Mouse (Mus musculus) liver, embryonic 15.5 days (tissue): ENCODE measurements around the gene Bckdha. TPM values are rescaled to one million over a fixed set of nuclear protein-coding genes. Genes with fewer than 3 reads are reported as not detected.

Source experiments
- ATAC-seq: fragments of 200-750 bp; cut with Nextera tagmentation; 2 replicates; pipeline ENCODE4 v1.8.0; 2017; ENCODE audit warnings: moderate number of reproducible peaks, mild to moderate bottlenecking, moderate library complexity; ENCODE audit not compliant: insufficient read depth
- H3K27ac ChIP-seq: fragments of 300-500 bp; sonication (generic); replicated peaks from 2 replicates; pipeline ENCODE4 v1.5.1; 2015; ENCODE audit warnings: mild to moderate bottlenecking, inconsistent platforms
- H3K27me3 ChIP-seq: fragments of 300-500 bp; sonication (generic); 2 replicates; pipeline ENCODE4 v1.6.1; 2015; ENCODE audit warnings: mild to moderate bottlenecking, inconsistent platforms
- H3K36me3 ChIP-seq: fragments of 300-500 bp; sonication (generic); replicated peaks from 2 replicates; pipeline ENCODE4 v1.6.1; 2015; ENCODE audit warnings: moderate library complexity, mild to moderate bottlenecking, inconsistent platforms
- H3K4me1 ChIP-seq: fragments of 300-500 bp; sonication (generic); replicated peaks from 2 replicates; pipeline ENCODE4 v1.6.1; 2015; ENCODE audit warnings: inconsistent platforms
- H3K4me2 ChIP-seq: fragments of 300-500 bp; sonication (generic); 2 replicates; pipeline ENCODE4 v1.6.1; 2015; ENCODE audit warnings: moderate library complexity, mild to moderate bottlenecking, inconsistent platforms
- H3K4me3 ChIP-seq: fragments of 300-500 bp; sonication (generic); replicated peaks from 2 replicates; pipeline ENCODE4 v1.5.1; 2015; ENCODE audit warnings: mild to moderate bottlenecking, inconsistent platforms
- H3K9ac ChIP-seq: fragments of 300-500 bp; sonication (generic); 2 replicates; pipeline ENCODE4 v1.6.1; 2015; ENCODE audit warnings: moderate library complexity, mild to moderate bottlenecking, inconsistent platforms
- H3K9me3 ChIP-seq: fragments of 300-500 bp; sonication (generic); replicated peaks from 2 replicates; pipeline ENCODE4 v1.6.1; 2016; ENCODE audit warnings: inconsistent platforms
- WGBS: fragments of 180-500 bp; shearing (Covaris S2); methylation state at CpG from one replicate; pipeline ENCODE4 v1.1.7; 2015; ENCODE audit warnings: mixed read lengths; ENCODE audit not compliant: insufficient replicate concordance; 5-methylcytosine and 5-hydroxymethylcytosine counted together
- polyA plus RNA-seq: library from polyadenylated mRNA; unstranded; fragments of >200 nt; fragmentation: Nextera tagmentation; extraction: Ambion mirVana; gene quantifications from 2 replicates; pipeline ENCODE4 v1.2.1, GENCODE M21; 2015

The Bckdha gene
- polyA plus RNA-seq, 1 experiment from 2014 or later, result 30.2 TPM

DNA sequence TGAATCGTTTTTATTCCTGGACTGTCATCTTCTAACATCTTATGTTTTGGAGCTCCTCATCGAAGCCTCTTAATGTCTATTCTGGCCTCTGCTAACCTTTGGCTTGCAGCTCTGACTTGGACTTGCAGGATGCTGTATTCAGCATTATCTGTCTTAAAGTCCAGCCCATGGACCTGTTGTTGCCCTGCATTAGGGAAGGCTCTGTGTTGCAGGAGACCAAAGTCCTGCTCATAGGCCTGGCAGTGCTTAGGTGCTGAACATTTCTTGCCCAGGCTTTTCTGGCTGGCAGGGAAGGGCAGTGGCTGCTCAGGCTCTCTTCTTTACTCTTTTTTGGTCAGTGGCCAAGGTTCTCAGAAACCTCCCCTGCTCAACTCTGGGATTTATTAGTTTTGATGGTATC lies 51.6 kb downstream of the Bckdha start:
- H3K4me3 ChIP-seq, result no peak overlapping the region
- ATAC-seq, result no peak
- no peaks in the 10 kb centered on the region for H3K4me1 ChIP-seq
- H3K27ac ChIP-seq, result no peak overlapping the region
- H3K4me2 ChIP-seq, result no peak overlapping the region
- no peaks in the 10 kb centered on the region for H3K36me3 ChIP-seq
- WGBS, result 49% methylated on average over 2 of the region's 2 CpGs
- no peaks in the 10 kb centered on the region for H3K9me3 ChIP-seq
- no peaks in the 10 kb centered on the region for H3K27me3 ChIP-seq
- H3K9ac ChIP-seq, result no peak overlapping the region

DNA sequence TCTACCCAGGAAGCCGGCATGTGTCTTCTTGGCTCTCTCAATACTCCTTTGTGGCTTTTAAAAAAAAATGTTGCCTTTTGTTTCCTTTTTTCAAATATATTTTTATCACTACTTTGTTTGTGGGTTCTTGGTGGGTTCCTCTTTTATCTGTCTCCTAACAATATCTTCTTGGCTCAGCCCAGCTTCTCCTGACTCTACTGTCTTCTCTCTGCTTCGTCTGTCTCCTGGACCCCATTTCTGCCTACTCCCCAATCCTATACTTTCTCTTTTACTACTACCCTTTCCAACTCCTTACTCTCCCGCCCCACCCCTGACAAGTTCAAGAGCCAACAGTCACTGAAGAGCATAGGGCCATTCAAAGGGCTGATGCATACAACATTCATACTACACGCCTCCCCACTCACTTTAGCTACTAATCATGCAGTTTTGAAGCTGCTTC lies 52.1 kb downstream of the Bckdha start:
- Histone ChIP-seq H3K9ac (no peak overlapping the region), H3K4me2 (no peak overlapping the region), H3K4me3 (no peak overlapping the region), H3K27ac (no peak overlapping the region), H3K4me1 (no peaks in the 10 kb centered on the region), H3K27me3 (no peaks in the 10 kb centered on the region), H3K9me3 (no peaks in the 10 kb centered on the region), H3K36me3 (no peaks in the 10 kb centered on the region)
- 24% methylated on average over 4 of the region's 4 CpGs for WGBS
- ATAC-seq, result no peak

DNA sequence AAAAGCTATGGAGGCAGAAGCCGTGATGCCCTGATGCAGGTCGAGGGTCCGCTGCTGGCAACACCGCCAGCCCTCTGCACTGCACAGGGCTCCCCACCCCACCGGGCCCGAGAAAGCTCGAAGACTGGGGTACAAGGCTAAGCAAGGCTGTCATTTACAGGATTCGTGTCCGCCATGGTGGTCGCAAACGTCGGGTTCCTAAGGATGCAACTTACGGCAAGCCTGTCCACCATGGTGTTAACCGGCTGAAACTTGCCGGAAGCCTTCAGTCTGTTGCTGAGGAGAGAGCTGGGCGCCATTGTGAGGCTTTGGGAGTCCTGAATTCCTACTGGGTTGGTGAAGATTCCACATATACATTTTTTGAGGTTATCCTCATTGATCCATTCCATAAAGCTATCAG lies 57.4 kb downstream of the Bckdha start:
- Histone ChIP-seq H3K27ac (no peak overlapping the region), H3K4me2 (no peak overlapping the region), H3K36me3 (no peaks in the 10 kb centered on the region), H3K4me1 (no peaks in the 10 kb centered on the region), H3K9ac (no peak overlapping the region), H3K9me3 (no peaks in the 10 kb centered on the region), H3K27me3 (no peaks in the 10 kb centered on the region), H3K4me3 (no peak overlapping the region)
- no peak for ATAC-seq
- 77% methylated on average over 16 of the region's 16 CpGs for WGBS

DNA sequence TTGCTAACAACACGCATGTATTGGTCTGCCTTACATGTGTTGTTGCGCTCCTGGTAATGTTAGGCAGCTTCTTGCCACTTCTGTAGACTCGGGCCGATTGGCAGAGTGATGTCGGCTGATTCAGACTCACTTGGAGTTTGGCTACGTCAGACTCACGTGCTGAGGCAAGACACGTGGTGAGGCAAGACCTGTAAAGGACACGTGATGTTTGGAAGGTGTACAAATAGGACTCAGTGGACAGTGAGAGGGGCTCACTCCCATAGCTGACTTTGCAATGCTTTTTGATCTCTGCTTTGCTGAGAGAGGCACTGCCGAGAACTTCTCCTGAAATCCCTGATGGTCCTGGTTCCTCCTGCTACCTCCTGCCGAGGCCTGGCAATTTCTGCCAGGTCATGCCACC lies 58.1 kb downstream of the Bckdha start:
- WGBS, result 72% methylated on average over 11 of the region's 11 CpGs
- no peak overlapping the region for H3K27ac ChIP-seq
- no peaks in the 10 kb centered on the region for H3K27me3 ChIP-seq

DNA sequence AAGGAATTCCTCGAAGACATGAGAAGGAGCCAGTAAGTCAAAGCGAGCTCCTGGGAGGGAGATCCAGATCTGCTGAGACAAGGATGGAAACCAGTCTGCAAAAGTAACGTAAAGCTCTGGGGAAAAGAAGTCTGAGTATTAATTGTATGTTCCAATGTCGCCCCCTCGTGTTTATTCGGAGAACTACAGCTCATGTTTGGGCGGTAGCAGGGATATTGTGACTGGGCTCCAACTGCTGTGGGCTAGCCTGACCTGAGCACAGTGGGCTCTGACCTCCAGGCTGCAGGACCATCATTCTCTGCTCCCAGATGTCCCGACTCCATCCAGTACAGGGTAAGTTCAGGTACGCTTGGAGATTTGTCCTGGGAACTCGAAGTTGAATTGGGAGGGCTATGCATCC lies 59.1 kb downstream of the Bckdha start:
- H3K4me2 ChIP-seq, result no peak overlapping the region
- no peaks in the 10 kb centered on the region for H3K36me3 ChIP-seq
- no peaks in the 10 kb centered on the region for H3K4me1 ChIP-seq
- no peaks in the 10 kb centered on the region for H3K27me3 ChIP-seq
- H3K9ac ChIP-seq, result no peak overlapping the region
- H3K4me3 ChIP-seq, result no peak overlapping the region
- no peak overlapping the region for H3K27ac ChIP-seq
- H3K9me3 ChIP-seq, result no peaks in the 10 kb centered on the region
- 11% methylated on average over 10 of the region's 10 CpGs for WGBS
- no peak for ATAC-seq

More for the DNA sequence above, 58.1 kb downstream of the Bckdha start:
- Histone ChIP-seq H3K4me2 (no peak overlapping the region), H3K4me1 (no peaks in the 10 kb centered on the region), H3K9me3 (no peaks in the 10 kb centered on the region), H3K4me3 (no peak overlapping the region), H3K9ac (no peak overlapping the region), H3K36me3 (no peaks in the 10 kb centered on the region)
- ATAC-seq, result no peak

DNA sequence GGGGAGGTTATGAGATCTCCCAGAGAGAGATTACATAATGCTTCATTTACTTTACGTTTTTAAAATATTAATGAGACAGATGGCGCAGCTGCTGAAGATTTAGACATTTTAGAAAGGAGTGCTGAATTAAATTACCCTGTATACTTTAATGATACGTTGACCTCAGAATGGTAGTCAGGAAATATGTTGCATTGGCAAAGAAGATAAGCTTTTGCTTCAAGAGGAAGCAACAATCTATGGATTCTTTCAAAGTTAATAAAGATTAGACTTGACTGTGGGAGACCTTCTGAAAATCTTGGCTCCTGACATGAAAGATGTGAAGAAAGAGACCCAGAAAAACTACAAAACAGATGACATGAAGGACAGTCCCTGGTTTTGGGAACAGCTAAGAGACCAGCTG lies 64.9 kb downstream of the Bckdha start:
- ATAC-seq, result no peak
- H3K27ac ChIP-seq, result no peak overlapping the region
- no peaks in the 10 kb centered on the region for H3K27me3 ChIP-seq
- H3K9ac ChIP-seq, result no peak overlapping the region
- no peak overlapping the region for H3K4me3 ChIP-seq
- no peak overlapping the region for H3K4me2 ChIP-seq
- H3K36me3 ChIP-seq, result no peaks in the 10 kb centered on the region
- 35% methylated on average over 3 of the region's 3 CpGs for WGBS
- no peaks in the 10 kb centered on the region for H3K9me3 ChIP-seq
- H3K4me1 ChIP-seq, result no peaks in the 10 kb centered on the region

DNA sequence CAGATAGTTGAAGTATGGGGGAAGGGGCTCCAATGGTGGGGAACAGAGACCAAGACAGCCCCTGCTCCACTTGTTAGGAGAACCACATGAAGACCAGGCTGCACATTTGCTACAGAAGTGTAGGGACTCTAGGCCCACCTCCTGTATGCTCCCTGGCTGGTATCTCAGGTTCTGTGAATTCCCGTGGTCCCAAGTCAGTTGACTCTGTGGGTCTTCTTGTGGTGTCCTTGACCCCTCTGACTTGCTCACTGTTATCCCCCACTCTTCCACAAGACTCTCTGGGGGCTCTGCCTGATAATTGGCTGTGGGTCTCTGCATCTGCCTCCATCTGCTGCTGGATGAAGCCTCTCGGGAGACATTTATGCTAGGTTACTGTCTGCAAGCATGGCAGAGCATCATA lies 67.6 kb downstream of the Bckdha start:
- Histone ChIP-seq H3K27ac (no peak overlapping the region), H3K9ac (no peak overlapping the region), H3K4me1 (no peaks in the 10 kb centered on the region), H3K4me3 (no peak overlapping the region), H3K36me3 (no peaks in the 10 kb centered on the region), H3K4me2 (no peak overlapping the region), H3K9me3 (no peaks in the 10 kb centered on the region), H3K27me3 (no peaks in the 10 kb centered on the region)
- ATAC-seq, result no peak
- 54% methylated on average over 2 of the region's 2 CpGs for WGBS

DNA sequence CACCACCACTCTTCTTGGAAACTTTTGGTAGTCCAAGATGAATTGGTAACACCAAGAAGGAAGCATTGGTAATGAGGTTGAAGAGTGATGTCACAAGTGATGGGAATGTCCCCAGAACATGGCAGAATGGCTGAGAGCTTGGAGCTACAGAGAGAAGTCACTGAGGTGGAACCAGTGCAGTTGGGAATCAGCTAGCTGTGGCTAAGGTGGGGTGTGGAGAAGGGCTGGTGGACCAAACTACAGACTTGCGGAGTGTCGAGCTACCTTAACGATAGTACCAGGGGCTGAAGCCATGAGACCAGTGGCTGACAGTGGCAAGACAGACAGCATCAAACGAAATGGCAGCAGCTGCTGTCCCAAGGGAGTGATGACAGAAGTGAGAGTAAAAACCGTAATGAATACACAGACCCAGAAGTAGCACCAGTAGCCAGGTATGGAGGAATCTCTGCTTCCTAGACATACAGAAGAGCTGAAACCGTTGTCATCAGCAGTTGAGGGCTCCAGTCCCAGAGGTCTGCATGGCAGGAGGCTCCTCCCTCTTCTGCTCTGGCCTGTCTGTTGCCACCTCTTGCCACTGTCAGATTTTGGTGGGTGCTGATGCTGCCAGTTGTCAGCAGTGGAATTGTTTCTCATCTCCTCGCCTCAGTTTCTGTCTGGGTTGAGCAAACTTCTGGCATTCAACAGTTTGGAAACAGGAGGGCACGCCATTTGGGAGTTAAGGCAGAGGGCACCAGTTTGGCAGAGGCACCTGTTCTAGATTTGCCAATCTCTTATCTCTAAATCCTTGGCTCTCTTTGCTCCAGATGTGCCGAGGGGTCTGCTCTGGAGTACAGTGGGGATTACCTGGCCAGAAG lies 73.2 kb downstream of the Bckdha start:
- no peak overlapping the region for H3K9ac ChIP-seq

DNA sequence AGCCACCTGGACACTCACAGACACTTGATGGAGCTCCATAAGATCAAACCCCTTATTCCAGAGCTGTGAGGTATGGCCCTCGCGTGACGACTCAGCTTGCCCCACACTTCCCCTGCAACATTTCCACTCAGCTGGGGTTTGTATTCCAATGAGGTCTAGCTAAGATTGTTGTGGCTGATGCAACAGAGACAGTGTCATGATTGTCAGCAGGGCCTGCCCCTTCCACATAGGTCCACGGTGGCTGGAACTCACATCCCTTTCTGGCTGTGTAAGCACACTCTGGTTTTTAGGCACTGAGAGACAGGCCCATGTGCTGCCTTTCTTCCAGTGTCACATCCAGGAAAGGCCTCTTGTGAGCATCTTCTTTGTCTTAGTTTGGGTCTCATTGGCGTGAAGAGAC lies 74.1 kb downstream of the Bckdha start:
- Histone ChIP-seq H3K9ac (no peak overlapping the region), H3K4me2 (no peak overlapping the region), H3K27me3 (no peaks in the 10 kb centered on the region), H3K9me3 (no peaks in the 10 kb centered on the region), H3K27ac (no peak overlapping the region), H3K36me3 (no peaks in the 10 kb centered on the region), H3K4me1 (no peaks in the 10 kb centered on the region), H3K4me3 (no peak overlapping the region)
- WGBS, result 62% methylated on average over 5 of the region's 5 CpGs
- no peak for ATAC-seq

More for the DNA sequence above, 73.2 kb downstream of the Bckdha start:
- Histone ChIP-seq H3K4me2 (no peak overlapping the region), H3K36me3 (no peaks in the 10 kb centered on the region), H3K4me3 (no peak overlapping the region), H3K4me1 (no peaks in the 10 kb centered on the region), H3K27ac (no peak overlapping the region), H3K27me3 (no peaks in the 10 kb centered on the region), H3K9me3 (no peaks in the 10 kb centered on the region)
- 62% methylated on average over 9 of the region's 9 CpGs for WGBS
- no peak for ATAC-seq

DNA sequence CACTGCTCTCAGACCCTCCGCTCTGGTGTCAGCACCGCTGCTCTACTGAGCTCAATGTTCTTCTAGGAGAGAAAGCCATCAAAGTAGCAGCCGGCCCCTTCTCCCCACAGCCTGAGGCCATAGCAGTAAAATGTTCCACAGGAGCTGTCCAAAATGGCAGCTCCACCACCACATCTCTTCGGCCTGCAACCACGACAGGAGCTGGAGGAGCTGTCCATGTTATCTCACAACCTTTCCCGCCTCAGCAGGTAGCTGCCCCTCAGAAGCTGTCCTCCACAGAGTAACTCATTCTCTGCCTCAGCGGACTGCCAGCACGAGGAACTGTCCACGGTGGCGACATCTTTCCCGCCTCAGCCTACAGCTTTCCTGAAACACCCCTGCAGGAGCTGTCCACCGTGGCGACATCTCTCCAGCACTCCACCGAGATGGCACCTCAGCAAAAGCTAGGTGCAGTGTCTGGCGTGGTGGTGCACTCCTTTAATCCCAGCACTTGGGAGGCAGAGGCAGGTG lies 76.4 kb downstream of the Bckdha start:
- Histone ChIP-seq H3K4me2 (no peak overlapping the region), H3K4me3 (no peak overlapping the region), H3K4me1 (no peaks in the 10 kb centered on the region), H3K36me3 (no peaks in the 10 kb centered on the region), H3K27ac (no peak overlapping the region), H3K9me3 (no peaks in the 10 kb centered on the region), H3K9ac (no peak overlapping the region), H3K27me3 (no peaks in the 10 kb centered on the region)
- 62% methylated on average over 15 of the region's 15 CpGs for WGBS
- no peak for ATAC-seq
